Mouse (Mus musculus): Measurements from ENCODE around the gene Ppm1h. TPM values are rescaled to one million over a fixed set of nuclear protein-coding genes. Genes with fewer than 3 reads are reported as not detected.
"Not testable (repeated sequence)": the region's sequence is repeated elsewhere in the genome, so short reads cannot be mapped to it uniquely, and the experiment has no call there.

The Ppm1h gene
- polyA plus RNA-seq, 2 experiments: 0.60 to 1.5 TPM

- Histone ChIP-seq H3K4me1 (replicated peaks; ENCODE audit: control insufficient read depth in 2 of 2, insufficient read depth in 2 of 2, low read length in 1 of 2) (peaks cover 0 to 8% of the 10 kb centered on the region in 2 experiments; a peak in 2 of 4 replicates), H3K4me3 (ENCODE audit: insufficient read depth in 1 of 2, low read depth in 2 of 2, low read length in 2 of 2) (no peak overlapping the region), H3K27me3 (ENCODE audit: control insufficient read depth, insufficient read depth, low read length) (no peaks in the 10 kb centered on the region), H3K36me3 (replicated peaks; ENCODE audit: control insufficient read depth, insufficient read depth, low read depth) (no peaks in the 10 kb centered on the region), H3K9me3 (ENCODE audit: control insufficient read depth, low read length) (no peaks in the 10 kb centered on the region), H3K27ac (no peak overlapping the region), H3K4me2 (ENCODE audit: low read depth) (no peak overlapping the region), H3K9ac (replicated peaks) (no peak overlapping the region)
- TF ChIP-seq CTCF (IDR thresholded peaks at IDR 0.05; ENCODE audit: low read depth) (no peak), EP300 (IDR thresholded peaks at IDR 0.05; ENCODE audit: low read depth) (no peak)
- ATAC-seq (ENCODE audit: insufficient read depth) (no peak), DNase-seq (ENCODE audit: low read depth in 3 of 3, low spot score in 3 of 3) (no peak)
- 70% methylated on average over 4 of the region's 4 CpGs for WGBS (ENCODE audit: insufficient replicate concordance)
These were observed 247.7 kb downstream of the Ppm1h start for GRCm38 (mm10) chr10:122926275-122926674.

- Histone ChIP-seq H3K27ac (no peak overlapping the region), H3K4me3 (ENCODE audit: insufficient read depth in 1 of 2, low read depth in 2 of 2, low read length in 2 of 2) (no peak overlapping the region), H3K9ac (replicated peaks) (no peak overlapping the region), H3K4me2 (ENCODE audit: low read depth) (no peak overlapping the region), H3K36me3 (replicated peaks; ENCODE audit: control insufficient read depth, insufficient read depth, low read depth) (no peaks in the 10 kb centered on the region), H3K9me3 (ENCODE audit: control insufficient read depth, low read length) (no peaks in the 10 kb centered on the region), H3K27me3 (ENCODE audit: control insufficient read depth, insufficient read depth, low read length) (no peaks in the 10 kb centered on the region), H3K4me1 (replicated peaks; ENCODE audit: control insufficient read depth in 2 of 2, insufficient read depth in 2 of 2, low read length in 1 of 2) (peaks cover 0 to 12% of the 10 kb centered on the region in 2 experiments; a peak in 2 of 4 replicates)
- 56% methylated on average over 4 of the region's 4 CpGs for WGBS (ENCODE audit: insufficient replicate concordance)
- TF ChIP-seq CTCF (IDR thresholded peaks at IDR 0.05; ENCODE audit: low read depth): no peak
- no peak for TF ChIP-seq EP300 (IDR thresholded peaks at IDR 0.05; ENCODE audit: low read depth)
- no peak for DNase-seq (ENCODE audit: low read depth in 3 of 3, low spot score in 3 of 3)
- ATAC-seq (ENCODE audit: insufficient read depth): no peak
These were observed 252.0 kb downstream of the Ppm1h start for GRCm38 (mm10) chr10:122930520-122930919.

GRCm38 (mm10) chr10:122931193-122931832 lies 252.8 kb downstream of the Ppm1h start:
- DNase-seq (ENCODE audit: low read depth in 3 of 3, low spot score in 3 of 3) (no peak), ATAC-seq (ENCODE audit: insufficient read depth) (no peak)
- Histone ChIP-seq H3K27me3 (ENCODE audit: control insufficient read depth, insufficient read depth, low read length) (no peaks in the 10 kb centered on the region), H3K36me3 (replicated peaks; ENCODE audit: control insufficient read depth, insufficient read depth, low read depth) (no peaks in the 10 kb centered on the region), H3K9me3 (ENCODE audit: control insufficient read depth, low read length) (no peaks in the 10 kb centered on the region), H3K4me1 (replicated peaks; ENCODE audit: control insufficient read depth in 2 of 2, insufficient read depth in 2 of 2, low read length in 1 of 2) (peaks cover 0 to 12% of the 10 kb centered on the region in 2 experiments; a peak in 2 of 4 replicates), H3K4me2 (ENCODE audit: low read depth) (no peak overlapping the region), H3K27ac (no peak overlapping the region), H3K9ac (replicated peaks) (no peak overlapping the region), H3K4me3 (ENCODE audit: insufficient read depth in 1 of 2, low read depth in 2 of 2, low read length in 2 of 2) (no peak overlapping the region)
- no peak for TF ChIP-seq CTCF (IDR thresholded peaks at IDR 0.05; ENCODE audit: low read depth)
- no peak for TF ChIP-seq EP300 (IDR thresholded peaks at IDR 0.05; ENCODE audit: low read depth)
- 18% methylated on average over 13 of the region's 13 CpGs for WGBS (ENCODE audit: insufficient replicate concordance)

- Histone ChIP-seq H3K27ac (no peak overlapping the region), H3K4me2 (ENCODE audit: low read depth) (no peak overlapping the region), H3K36me3 (replicated peaks; ENCODE audit: control insufficient read depth, insufficient read depth, low read depth) (no peaks in the 10 kb centered on the region), H3K27me3 (ENCODE audit: control insufficient read depth, insufficient read depth, low read length) (no peaks in the 10 kb centered on the region), H3K4me1 (replicated peaks; ENCODE audit: control insufficient read depth in 2 of 2, insufficient read depth in 2 of 2, low read length in 1 of 2) (peaks cover 0 to 12% of the 10 kb centered on the region in 2 experiments; a peak in 2 of 4 replicates), H3K9ac (replicated peaks) (no peak overlapping the region), H3K9me3 (ENCODE audit: control insufficient read depth, low read length) (no peaks in the 10 kb centered on the region), H3K4me3 (ENCODE audit: insufficient read depth in 1 of 2, low read depth in 2 of 2, low read length in 2 of 2) (no peak overlapping the region)
- ATAC-seq (ENCODE audit: insufficient read depth) (no peak), DNase-seq (ENCODE audit: low read depth in 3 of 3, low spot score in 3 of 3) (no peak)
- 68% methylated on average over 10 of the region's 10 CpGs for WGBS (ENCODE audit: insufficient replicate concordance)
- TF ChIP-seq EP300 (IDR thresholded peaks at IDR 0.05; ENCODE audit: low read depth) (no peak), CTCF (IDR thresholded peaks at IDR 0.05; ENCODE audit: low read depth) (no peak)
These were observed 253.4 kb downstream of the Ppm1h start for GRCm38 (mm10) chr10:122931851-122932550.

GRCm38 (mm10) chr10:122933053-122933838 lies 254.7 kb downstream of the Ppm1h start:
- TF ChIP-seq EP300 (IDR thresholded peaks at IDR 0.05; ENCODE audit: low read depth): no peak
- no peak for TF ChIP-seq CTCF (IDR thresholded peaks at IDR 0.05; ENCODE audit: low read depth)
- no peaks in the 10 kb centered on the region for H3K36me3 ChIP-seq (replicated peaks; ENCODE audit: control insufficient read depth, insufficient read depth, low read depth)
- ATAC-seq (ENCODE audit: insufficient read depth) (no peak), DNase-seq (ENCODE audit: low read depth in 3 of 3, low spot score in 3 of 3) (no peak)
- H3K27me3 ChIP-seq (ENCODE audit: control insufficient read depth, insufficient read depth, low read length): no peaks in the 10 kb centered on the region
- H3K4me3 ChIP-seq (ENCODE audit: insufficient read depth in 1 of 2, low read depth in 2 of 2, low read length in 2 of 2): no peak overlapping the region
- no peak overlapping the region for H3K9ac ChIP-seq (replicated peaks)
- H3K9me3 ChIP-seq (ENCODE audit: control insufficient read depth, low read length): no peaks in the 10 kb centered on the region
- no peak overlapping the region for H3K4me2 ChIP-seq (ENCODE audit: low read depth)
- no peak overlapping the region for H3K27ac ChIP-seq
- H3K4me1 ChIP-seq (replicated peaks; ENCODE audit: control insufficient read depth in 2 of 2, insufficient read depth in 2 of 2, low read length in 1 of 2): peaks cover 0 to 12% of the 10 kb centered on the region in 2 experiments; a peak in 2 of 4 replicates
- 22% methylated on average over 15 of the region's 15 CpGs for WGBS (ENCODE audit: insufficient replicate concordance)

GRCm38 (mm10) chr10:122935406-122935805 lies 256.8 kb downstream of the Ppm1h start:
- DNase-seq (ENCODE audit: low read depth in 3 of 3, low spot score in 3 of 3); H3K4me1 ChIP-seq (replicated peaks; ENCODE audit: control insufficient read depth in 2 of 2, insufficient read depth in 2 of 2, low read length in 1 of 2); H3K4me3 ChIP-seq (ENCODE audit: insufficient read depth in 1 of 2, low read depth in 2 of 2, low read length in 2 of 2); H3K9me3 ChIP-seq (ENCODE audit: control insufficient read depth, low read length); H3K9ac ChIP-seq (replicated peaks); H3K4me2 ChIP-seq (ENCODE audit: low read depth); H3K27me3 ChIP-seq (ENCODE audit: control insufficient read depth, insufficient read depth, low read length); ATAC-seq (ENCODE audit: insufficient read depth); H3K36me3 ChIP-seq (replicated peaks; ENCODE audit: control insufficient read depth, insufficient read depth, low read depth); H3K27ac ChIP-seq: not testable (repeated sequence)
- no CpG with 5 or more reads among the region's 4 CpGs for WGBS (ENCODE audit: insufficient replicate concordance)

GRCm38 (mm10) chr10:122937380-122937779 lies 258.8 kb downstream of the Ppm1h start:
- not testable (repeated sequence) for H3K4me2 ChIP-seq (ENCODE audit: low read depth); DNase-seq (ENCODE audit: low read depth in 3 of 3, low spot score in 3 of 3); H3K9ac ChIP-seq (replicated peaks); H3K9me3 ChIP-seq (ENCODE audit: control insufficient read depth, low read length); H3K27ac ChIP-seq; H3K4me1 ChIP-seq (replicated peaks; ENCODE audit: control insufficient read depth in 2 of 2, insufficient read depth in 2 of 2, low read length in 1 of 2); H3K4me3 ChIP-seq (ENCODE audit: insufficient read depth in 1 of 2, low read depth in 2 of 2, low read length in 2 of 2); H3K36me3 ChIP-seq (replicated peaks; ENCODE audit: control insufficient read depth, insufficient read depth, low read depth); ATAC-seq (ENCODE audit: insufficient read depth); H3K27me3 ChIP-seq (ENCODE audit: control insufficient read depth, insufficient read depth, low read length)
- WGBS (ENCODE audit: insufficient replicate concordance): no CpG with 5 or more reads among the region's 4 CpGs
